Mouse (Mus musculus) thymus, adult 2 months (tissue): ENCODE results near the gene Lgi2. TPM values are rescaled to one million over a fixed set of nuclear protein-coding genes. Genes with fewer than 3 reads are reported as not detected.

ENCODE experiments used
- DNase-seq: peaks from one replicate; pipeline ENCODE4 v3.0.0; 2021
- H3K27ac ChIP-seq: fragments of 200-500 bp; 2 replicates; pipeline ENCODE4 v1.5.1; 2012; ENCODE audit warnings: low read length, control low read depth; ENCODE audit not compliant: control insufficient read depth, insufficient read depth
- H3K27me3 ChIP-seq: fragments of 200-500 bp; 2 replicates; pipeline ENCODE4 v1.6.1; 2012; ENCODE audit warnings: mild to moderate bottlenecking, low read length, moderate library complexity, mixed read lengths; ENCODE audit not compliant: control insufficient read depth, insufficient read depth
- H3K36me3 ChIP-seq: fragments of 200-500 bp; 2 replicates; pipeline ENCODE4 v1.6.1; 2012; ENCODE audit warnings: mild to moderate bottlenecking, low read length, moderate library complexity; ENCODE audit not compliant: control insufficient read depth, insufficient read depth
- H3K4me1 ChIP-seq: fragments of 200-500 bp; replicated peaks from 2 replicates; pipeline ENCODE4 v1.6.1; 2012; ENCODE audit warnings: low read length; ENCODE audit not compliant: control insufficient read depth, insufficient read depth
- H3K4me3 ChIP-seq: fragments of 200-500 bp; 2 replicates; pipeline ENCODE4 v1.5.1; 2012; ENCODE audit warnings: mild to moderate bottlenecking, low read length, control low read depth, moderate library complexity; ENCODE audit not compliant: control insufficient read depth, insufficient read depth
- CTCF ChIP-seq: fragments of 200-500 bp; IDR thresholded peaks from 2 replicates; pipeline ENCODE4 v1.5.1; 2012; ENCODE audit warnings: mild to moderate bottlenecking, control low read depth, low read length, moderate library complexity, borderline replicate concordance; ENCODE audit not compliant: control insufficient read depth, poor library complexity, insufficient read depth; ENCODE audit errors: extremely low read depth
- POLR2A ChIP-seq: fragments of 200-500 bp; IDR thresholded peaks from 2 replicates; pipeline ENCODE4 v1.6.1; 2012; ENCODE audit warnings: mild to moderate bottlenecking, low read length, control low read depth, moderate library complexity; ENCODE audit not compliant: control insufficient read depth, poor library complexity, insufficient read depth; ENCODE audit errors: extremely low read depth
- WGBS: fragments of 180-500 bp; shearing (Covaris S2); methylation state at CpG from one replicate; pipeline ENCODE4 v1.1.7; 2018; 5-methylcytosine and 5-hydroxymethylcytosine counted together
- polyA plus RNA-seq: library from polyadenylated mRNA; depleted of rRNA; stranded (reverse); fragments of >200 nt; gene quantifications from 2 replicates; pipeline ENCODE4 v1.2.3, GENCODE M21; 2012

The Lgi2 gene
- polyA plus RNA-seq, 1 experiment, result 0.85 TPM

DNA sequence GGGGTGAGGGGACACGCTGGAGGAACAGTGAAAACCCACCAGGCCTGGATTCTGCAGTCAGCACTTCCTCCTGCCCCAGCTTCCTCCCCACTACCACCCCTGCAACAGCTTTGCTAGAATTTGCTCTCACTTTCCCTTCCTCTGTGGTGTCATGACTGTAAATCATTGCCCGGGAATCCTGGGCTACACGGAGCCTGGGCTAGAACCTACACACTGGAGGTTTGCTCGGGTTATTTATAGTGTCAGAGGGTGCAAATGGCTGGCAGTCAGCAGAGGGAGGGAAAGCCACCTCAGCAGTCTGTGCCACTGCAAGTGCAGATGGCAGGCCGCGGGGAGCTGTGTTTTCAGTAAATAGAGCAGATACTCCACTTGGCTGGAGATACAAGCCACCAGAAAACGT, 37.7 kb downstream of the Lgi2 start:
- Histone ChIP-seq H3K27me3 (no peaks in the 10 kb centered on the region), H3K4me3 (no peak overlapping the region), H3K27ac (no peak overlapping the region), H3K36me3 (no peaks in the 10 kb centered on the region), H3K4me1 (no peaks in the 10 kb centered on the region)
- DNase-seq, result no peak
- WGBS, result 13% methylated on average over 7 of the region's 7 CpGs
- TF ChIP-seq POLR2A (no peak), CTCF (no peak)

DNA sequence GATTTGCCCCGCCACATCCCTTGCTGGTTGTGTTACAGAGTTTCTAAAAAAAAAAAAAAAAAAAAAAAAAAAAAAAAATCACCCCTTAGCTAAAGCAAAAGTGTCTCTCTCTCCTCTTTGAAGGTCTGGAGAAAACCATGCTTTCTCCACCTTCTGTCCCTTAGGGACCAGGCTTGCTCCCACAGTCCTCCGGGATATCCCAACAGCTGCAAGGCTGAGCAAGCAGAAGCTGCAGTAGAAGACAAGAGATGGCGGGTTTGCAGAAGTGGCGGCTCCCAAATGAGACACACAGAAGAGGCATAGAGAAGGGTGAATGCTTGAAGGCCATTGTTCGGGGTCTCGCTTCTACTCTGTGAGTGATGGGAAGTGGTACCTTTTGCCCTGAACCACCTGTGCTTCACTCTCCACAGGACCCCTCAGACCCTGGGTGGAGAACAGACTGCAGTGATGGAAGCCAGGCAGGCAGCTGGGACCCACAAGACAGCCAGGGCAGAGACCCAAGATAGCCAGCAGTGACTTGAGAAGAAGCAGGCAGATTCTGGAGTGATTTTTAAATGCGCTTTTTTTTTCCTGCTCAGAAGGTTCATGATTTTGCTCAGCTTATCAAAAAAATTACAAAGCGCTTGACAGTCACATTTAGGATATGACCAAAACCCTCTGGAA, 39.8 kb downstream of the Lgi2 start:
- no peak overlapping the region for H3K4me3 ChIP-seq
- no peaks in the 10 kb centered on the region for H3K36me3 ChIP-seq
- DNase-seq, result no peak
- no peak overlapping the region for H3K27ac ChIP-seq
- no peaks in the 10 kb centered on the region for H3K4me1 ChIP-seq
- TF ChIP-seq POLR2A (no peak), CTCF (no peak)
- 96% methylated on average over 8 of the region's 8 CpGs for WGBS
- H3K27me3 ChIP-seq, result no peaks in the 10 kb centered on the region

DNA sequence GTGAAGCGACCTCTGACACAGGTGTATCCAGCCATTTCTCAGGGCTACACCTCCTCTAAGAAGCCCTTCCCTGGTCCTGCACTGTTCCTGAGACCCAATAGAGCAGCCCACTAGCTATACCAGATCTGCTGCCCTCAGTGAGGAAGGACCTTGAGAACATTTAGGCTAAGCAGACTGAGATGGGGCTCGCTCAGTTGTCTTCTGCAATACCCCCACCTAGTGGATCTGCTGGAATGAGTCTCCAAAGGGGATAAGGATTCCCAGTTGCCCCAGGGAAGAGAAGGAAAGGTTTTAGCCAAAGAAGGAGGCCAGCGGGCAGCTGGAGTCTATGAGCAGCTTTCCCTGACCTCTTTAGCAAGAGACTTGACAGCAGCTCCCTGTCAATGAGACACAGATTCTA, 42.1 kb downstream of the Lgi2 start:
- no peaks in the 10 kb centered on the region for H3K36me3 ChIP-seq
- no peak for DNase-seq
- 80% methylated on average over 3 of the region's 3 CpGs for WGBS

DNA sequence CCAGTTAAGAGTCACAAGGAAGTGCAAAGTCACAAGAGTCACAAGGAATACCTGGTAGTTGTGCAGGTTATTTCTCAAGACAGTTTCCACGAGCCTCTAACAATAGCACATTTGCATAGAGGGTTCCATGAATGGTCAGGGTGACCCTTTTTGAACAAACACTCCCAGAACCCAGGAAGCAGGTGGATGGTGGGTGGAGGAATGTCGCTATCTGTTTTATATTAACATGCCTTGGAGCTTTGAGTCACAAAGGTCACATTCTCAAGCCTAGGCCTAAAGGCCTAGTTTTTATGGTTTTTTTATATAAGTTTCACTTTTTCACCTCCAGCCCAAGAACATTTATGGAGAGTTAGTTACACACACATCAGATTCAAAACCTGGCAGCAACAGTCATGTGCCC, 46.3 kb downstream of the Lgi2 start:
- no peaks in the 10 kb centered on the region for H3K36me3 ChIP-seq
- WGBS, result 90% methylated on average over 2 of the region's 2 CpGs
- no peak for TF ChIP-seq CTCF
- TF ChIP-seq POLR2A, result no peak
- 0 out of 2 replicates have a peak, but pooled peaks cover 2% of the 10 kb centered on the region for H3K27me3 ChIP-seq
- no peaks in the 10 kb centered on the region for H3K4me1 ChIP-seq
- no peak overlapping the region for H3K27ac ChIP-seq
- DNase-seq, result no peak
- H3K4me3 ChIP-seq, result no peak overlapping the region

More for the DNA sequence above, 42.1 kb downstream of the Lgi2 start:
- no peak overlapping the region for H3K27ac ChIP-seq
- no peak for TF ChIP-seq POLR2A
- TF ChIP-seq CTCF, result no peak
- no peaks in the 10 kb centered on the region for H3K27me3 ChIP-seq
- no peaks in the 10 kb centered on the region for H3K4me1 ChIP-seq
- H3K4me3 ChIP-seq, result no peak overlapping the region

DNA sequence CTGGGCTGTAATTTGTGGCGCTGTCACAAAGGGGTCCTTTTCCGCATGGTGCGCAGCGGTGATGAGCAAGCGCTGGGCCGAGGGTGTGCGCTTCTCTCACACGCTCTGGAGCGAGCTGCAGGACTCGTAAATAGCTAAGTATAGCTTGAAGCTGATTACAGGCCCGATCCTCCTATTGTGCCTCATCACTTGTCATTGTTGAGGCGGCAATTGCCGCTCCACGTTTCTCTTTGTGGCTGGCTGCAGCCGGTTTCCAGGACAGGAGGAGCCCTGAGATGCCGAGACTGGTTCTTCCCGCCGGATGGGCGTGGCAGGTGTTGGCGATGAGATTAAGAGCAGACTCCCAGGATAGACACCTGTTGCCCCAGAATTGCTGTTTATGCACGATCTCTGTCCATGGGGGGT, 50.2 kb downstream of the Lgi2 start:
- Histone ChIP-seq H3K4me1 (no peaks in the 10 kb centered on the region), H3K27me3 (0 out of 2 replicates have a peak, but pooled peaks cover 2% of the 10 kb centered on the region), H3K27ac (no peak overlapping the region), H3K36me3 (no peaks in the 10 kb centered on the region), H3K4me3 (no peak overlapping the region)
- no peak for DNase-seq
- 38% methylated on average over 21 of the region's 21 CpGs for WGBS
- no peak for TF ChIP-seq CTCF
- TF ChIP-seq POLR2A, result no peak

DNA sequence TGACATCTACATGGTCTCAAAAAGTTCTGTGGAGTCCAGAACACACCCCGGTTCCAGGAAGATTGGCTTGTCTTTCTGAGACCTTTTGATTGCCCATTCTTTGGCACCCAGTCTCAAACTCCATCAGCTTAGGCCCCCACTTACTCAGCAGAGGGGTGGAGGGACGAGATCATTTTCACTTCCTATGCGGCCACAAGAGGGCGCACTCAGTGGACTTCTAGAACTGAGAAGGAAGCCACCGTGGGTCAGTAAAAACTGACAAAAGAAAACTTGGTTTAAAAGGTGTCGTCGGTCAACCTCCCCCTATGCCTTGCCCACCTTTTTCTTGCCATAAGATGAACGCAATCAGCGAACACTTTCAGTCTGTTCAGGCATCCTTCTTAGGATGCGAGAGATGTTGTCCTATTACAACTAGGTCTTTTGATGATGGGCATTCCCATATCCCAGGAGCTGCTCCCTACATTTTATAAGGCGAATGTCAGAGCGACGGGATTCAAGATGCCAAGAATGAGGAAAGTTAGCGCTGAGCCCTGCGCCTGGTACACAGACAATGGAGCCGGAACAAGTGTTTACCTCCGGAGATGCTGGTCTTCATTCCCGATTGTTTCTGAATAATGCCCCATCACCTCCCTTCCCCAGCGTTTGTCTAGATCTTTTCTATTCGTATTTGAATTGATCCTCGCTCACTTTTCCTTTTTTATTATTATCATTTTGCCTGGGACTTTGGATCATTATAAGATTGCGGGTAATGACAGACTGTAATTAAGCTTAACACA, 50.8 kb downstream of the Lgi2 start:
- Histone ChIP-seq H3K27me3 (0 out of 2 replicates have a peak, but pooled peaks cover 2% of the 10 kb centered on the region), H3K4me3 (no peak overlapping the region)
- 33% methylated on average over 22 of the region's 22 CpGs for WGBS

More for the DNA sequence above, 50.8 kb downstream of the Lgi2 start:
- no peak overlapping the region for H3K27ac ChIP-seq
- DNase-seq, result peak; percentile 49
- H3K36me3 ChIP-seq, result no peaks in the 10 kb centered on the region
- TF ChIP-seq POLR2A, result no peak
- TF ChIP-seq CTCF, result peak; percentile 17; the same call in 1 of the 2 replicates
- no peaks in the 10 kb centered on the region for H3K4me1 ChIP-seq
